Mouse (Mus musculus): ENCODE data around the gene Tha1. TPM values are rescaled to one million over a fixed set of nuclear protein-coding genes. Genes with fewer than 3 reads are reported as not detected.

Tha1 gene
- polyA plus RNA-seq (2015; fragmentation: Nextera tagmentation; extraction: Ambion mirVana), result 1.4 and 1.9 TPM in 2 replicates

DNA sequence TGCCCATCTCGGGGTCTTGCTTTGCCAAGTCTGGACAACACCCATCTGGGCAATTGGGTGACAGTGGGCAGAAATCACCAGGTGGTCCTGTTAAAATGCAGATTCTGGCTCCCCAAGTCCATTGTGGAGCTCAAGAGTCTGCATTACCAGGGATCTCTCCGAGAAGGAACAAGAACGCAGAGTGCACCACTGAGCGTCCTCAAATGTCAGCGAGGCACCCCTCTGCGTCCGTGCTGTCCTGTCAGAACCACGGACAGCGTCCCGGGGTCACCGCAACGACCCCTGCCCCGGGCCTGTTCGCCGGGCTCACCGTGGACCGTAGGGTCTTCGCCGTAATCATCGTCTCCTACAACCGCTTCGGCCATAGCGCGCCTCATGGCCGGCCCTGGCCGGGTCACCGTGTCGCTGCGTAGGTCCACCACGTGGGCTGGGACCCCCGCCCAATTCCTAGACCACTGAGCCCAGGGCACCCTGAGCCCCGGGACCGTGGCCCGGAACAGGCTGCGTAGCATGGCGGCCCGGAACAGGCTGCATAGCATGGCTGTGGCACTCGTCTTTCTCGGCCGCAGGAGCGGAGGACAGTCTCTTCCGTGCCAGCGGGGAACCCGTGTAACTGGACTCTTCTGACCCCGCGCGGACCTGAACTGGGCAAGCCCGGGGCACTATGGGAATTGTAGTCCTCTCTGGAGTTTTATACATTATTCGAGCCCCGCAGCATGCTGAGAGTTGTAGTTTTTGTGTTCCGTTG, at the start of gene Tha1:
Tha1 (minus strand) TSS at position 621 of the 748 bp plus-strand sequence.
- 2% methylated on average over 51 of the region's 51 CpGs for WGBS (ENCODE audit: insufficient replicate concordance)
- H3K36me3 ChIP-seq, result no peaks in the 10 kb centered on the region
- DNase-seq (no peak), ATAC-seq (ENCODE audit: low read depth) (peak; percentile 50)
- peak within 1 kb of the TSS; percentile 74 for H3K4me2 ChIP-seq
- peaks cover 43% of the 10 kb centered on the region for H3K4me1 ChIP-seq (replicated peaks)
- no peaks in the 10 kb centered on the region for H3K9me3 ChIP-seq (replicated peaks)
- H3K27me3 ChIP-seq, result peaks cover 31% of the 10 kb centered on the region
- H3K9ac ChIP-seq, result peak within 1 kb of the TSS; percentile 61
- H3K27ac ChIP-seq, result no peak within 1 kb of the TSS
- peak within 1 kb of the TSS; percentile 62 for H3K4me3 ChIP-seq (replicated peaks)

DNA sequence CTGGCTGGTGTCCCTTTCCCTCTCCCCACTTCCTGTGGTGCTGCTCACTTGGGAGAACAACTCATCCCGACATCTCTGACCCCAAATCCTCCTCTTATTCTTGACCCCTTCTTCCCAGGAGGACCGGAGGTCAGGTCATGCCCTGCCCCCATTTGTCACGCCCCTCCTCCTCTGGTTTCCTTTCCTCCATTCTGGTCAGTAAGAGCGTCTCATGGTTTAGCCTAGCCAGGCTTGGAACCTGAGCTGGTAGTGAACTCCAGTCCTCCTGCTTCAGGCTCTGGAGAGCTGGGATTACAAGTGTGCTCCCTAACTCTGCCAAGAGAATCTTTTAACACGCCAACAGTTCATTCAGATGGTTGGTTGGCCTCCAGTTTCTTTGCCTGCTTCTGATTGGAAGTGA, 45.9 kb upstream of the Tha1 start:
- Histone ChIP-seq H3K4me2 (no peak overlapping the region), H3K27ac (no peak overlapping the region; the same call in 1 of the 2 replicates), H3K9me3 (replicated peaks) (peaks cover 9% of the 10 kb centered on the region), H3K36me3 (no peaks in the 10 kb centered on the region), H3K9ac (no peak overlapping the region), H3K27me3 (peaks cover 12% of the 10 kb centered on the region; the same call in 1 of the 2 replicates), H3K4me3 (replicated peaks) (no peak overlapping the region), H3K4me1 (replicated peaks) (peaks cover 22% of the 10 kb centered on the region)
- DNase-seq (no peak), ATAC-seq (ENCODE audit: low read depth) (no peak)
- WGBS (ENCODE audit: insufficient replicate concordance), result 24% methylated on average over 5 of the region's 5 CpGs

DNA sequence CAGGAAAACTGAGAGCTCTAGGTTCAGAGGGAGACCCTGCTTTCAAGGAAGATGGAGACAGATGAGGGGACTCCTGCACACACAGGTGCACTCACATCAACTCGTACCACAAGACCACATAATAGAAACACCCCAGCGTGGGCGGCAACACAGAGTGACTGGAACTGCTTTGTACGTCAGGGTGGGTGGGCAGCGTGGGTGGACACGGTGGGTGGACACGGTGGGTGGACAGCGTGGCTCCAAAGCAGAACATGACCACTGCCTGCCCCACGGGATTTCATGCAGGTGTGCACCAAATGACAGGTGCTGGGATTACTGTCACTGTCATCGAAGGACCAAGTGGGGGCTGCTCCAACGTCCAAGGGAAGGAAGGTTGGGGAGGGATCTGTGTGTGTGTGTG, 45.3 kb upstream of the Tha1 start:
- Histone ChIP-seq H3K4me1 (replicated peaks) (peaks cover 29% of the 10 kb centered on the region), H3K4me2 (no peak overlapping the region), H3K27me3 (peaks cover 12% of the 10 kb centered on the region; the same call in 1 of the 2 replicates), H3K4me3 (replicated peaks) (no peak overlapping the region), H3K9me3 (replicated peaks) (peaks cover 9% of the 10 kb centered on the region), H3K27ac (no peak overlapping the region), H3K36me3 (no peaks in the 10 kb centered on the region), H3K9ac (no peak overlapping the region)
- DNase-seq, result no peak
- no peak for ATAC-seq (ENCODE audit: low read depth)
- 65% methylated on average over 11 of the region's 11 CpGs for WGBS (ENCODE audit: insufficient replicate concordance)

DNA sequence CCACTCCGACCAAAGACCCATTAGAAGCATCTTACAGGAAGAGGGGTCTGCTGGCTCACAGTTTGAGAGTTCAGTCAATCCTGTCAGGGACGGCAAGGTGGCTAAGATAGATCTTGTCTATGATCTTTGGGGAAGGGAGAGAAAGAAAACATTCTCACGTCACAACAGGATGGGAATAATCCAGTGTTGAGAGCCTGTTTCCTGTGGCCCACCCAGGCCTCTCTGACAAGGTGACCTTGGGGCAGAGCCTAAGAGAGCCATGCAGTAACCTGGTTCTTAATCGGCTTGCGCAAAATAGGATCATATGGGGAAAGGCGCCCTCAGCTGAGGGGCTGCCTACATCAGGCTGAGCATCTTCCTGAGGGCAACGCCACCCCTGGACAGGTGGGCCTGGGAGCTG, 42.6 kb upstream of the Tha1 start:
- Histone ChIP-seq H3K4me1 (replicated peaks) (peaks cover 48% of the 10 kb centered on the region), H3K27ac (no peak overlapping the region), H3K9ac (no peak overlapping the region), H3K9me3 (replicated peaks) (peaks cover 9% of the 10 kb centered on the region), H3K27me3 (peaks cover 14% of the 10 kb centered on the region; the same call in 1 of the 2 replicates), H3K4me2 (no peak overlapping the region), H3K36me3 (no peaks in the 10 kb centered on the region), H3K4me3 (replicated peaks) (no peak overlapping the region)
- DNase-seq (no peak), ATAC-seq (ENCODE audit: low read depth) (no peak)
- WGBS (ENCODE audit: insufficient replicate concordance), result 90% methylated on average over 7 of the region's 7 CpGs

DNA sequence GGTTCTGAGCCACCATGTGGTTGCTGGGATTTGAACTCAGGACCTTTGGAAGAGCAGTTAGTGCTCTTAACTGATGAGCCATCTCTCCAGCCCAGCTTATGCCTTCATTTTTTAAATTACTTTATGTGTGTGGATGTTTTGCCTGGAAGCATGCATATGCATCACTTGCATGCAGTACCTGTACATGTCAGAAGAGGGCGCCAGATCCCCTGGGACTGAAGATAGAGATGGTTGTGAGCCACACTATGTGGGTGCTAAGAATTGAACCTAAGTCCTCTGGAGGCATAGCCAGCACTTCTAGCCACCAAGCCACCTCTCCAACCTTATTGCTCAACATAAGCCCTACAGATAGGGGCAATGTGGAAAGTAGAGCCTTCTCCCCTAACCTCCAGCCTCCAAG, 42.1 kb upstream of the Tha1 start:
- Histone ChIP-seq H3K36me3 (no peaks in the 10 kb centered on the region), H3K4me3 (replicated peaks) (no peak overlapping the region), H3K27ac (no peak overlapping the region), H3K27me3 (peaks cover 14% of the 10 kb centered on the region; the same call in 1 of the 2 replicates), H3K4me2 (no peak overlapping the region), H3K9me3 (replicated peaks) (peaks cover 9% of the 10 kb centered on the region), H3K4me1 (replicated peaks) (peaks cover 48% of the 10 kb centered on the region), H3K9ac (no peak overlapping the region)
- ATAC-seq (ENCODE audit: low read depth) (no peak), DNase-seq (no peak)
- WGBS (ENCODE audit: insufficient replicate concordance), result 47% methylated on average over 1 of the region's 1 CpGs

DNA sequence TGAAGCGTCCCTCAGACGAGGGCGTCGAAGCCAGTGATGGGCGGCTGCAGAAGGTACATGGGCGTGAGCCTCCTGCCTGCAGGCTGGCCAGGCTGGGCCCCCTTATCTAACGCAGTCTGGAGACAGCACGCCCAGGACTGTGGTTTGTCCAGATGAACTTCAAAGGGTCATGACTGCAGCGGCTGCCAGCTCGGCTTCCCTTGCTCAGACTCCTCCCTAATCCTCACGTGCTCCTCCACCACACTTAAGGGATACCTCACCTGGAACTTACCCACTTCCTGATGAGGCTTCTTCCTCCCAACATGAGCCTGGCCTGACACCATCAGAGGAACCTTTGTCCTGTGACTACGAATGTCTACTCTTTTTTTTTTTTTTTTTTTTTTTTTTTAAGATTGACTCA, 41.2 kb upstream of the Tha1 start:
- Histone ChIP-seq H3K4me1 (replicated peaks) (peaks cover 48% of the 10 kb centered on the region), H3K27ac (peak overlapping the region; percentile 85), H3K4me2 (peak overlapping the region; percentile 47), H3K27me3 (peaks cover 14% of the 10 kb centered on the region; the same call in 1 of the 2 replicates), H3K4me3 (replicated peaks) (0 out of 2 replicates have a peak overlapping the region, but pooled peaks have one; percentile 11), H3K36me3 (no peaks in the 10 kb centered on the region), H3K9me3 (replicated peaks) (peaks cover 9% of the 10 kb centered on the region), H3K9ac (peak overlapping the region; percentile 58)
- DNase-seq, result peak; percentile 77
- ATAC-seq (ENCODE audit: low read depth), result peak; percentile 96
- 11% methylated on average over 12 of the region's 12 CpGs for WGBS (ENCODE audit: insufficient replicate concordance)

GRCm38 (mm10) chr11:117912684-117913352, 39.5 kb upstream of the Tha1 start:
- H3K4me3 ChIP-seq (replicated peaks), result peak overlapping the region; percentile 24
- peak overlapping the region; percentile 47 for H3K4me2 ChIP-seq
- WGBS (ENCODE audit: insufficient replicate concordance), result 19% methylated on average over 13 of the region's 13 CpGs
- ATAC-seq (ENCODE audit: low read depth), result peak; percentile 73
- H3K27me3 ChIP-seq, result peaks cover 8% of the 10 kb centered on the region; the same call in 1 of the 2 replicates
- peaks cover 9% of the 10 kb centered on the region for H3K9me3 ChIP-seq (replicated peaks)
- peak overlapping the region; percentile 58 for H3K9ac ChIP-seq
- H3K4me1 ChIP-seq (replicated peaks), result peaks cover 41% of the 10 kb centered on the region
- no peaks in the 10 kb centered on the region for H3K36me3 ChIP-seq
- peak; percentile 67 for DNase-seq
- peak overlapping the region; percentile 85 for H3K27ac ChIP-seq

GRCm38 (mm10) chr11:117909337-117909736, 36.1 kb upstream of the Tha1 start:
- H3K4me3 ChIP-seq (replicated peaks), result no peak overlapping the region
- no peak overlapping the region for H3K9ac ChIP-seq
- no peak overlapping the region for H3K4me2 ChIP-seq
- peaks cover 27% of the 10 kb centered on the region for H3K4me1 ChIP-seq (replicated peaks)
- ATAC-seq (ENCODE audit: low read depth) (no peak), DNase-seq (no peak)
- WGBS (ENCODE audit: insufficient replicate concordance), result 50% methylated on average over 8 of the region's 8 CpGs
- peaks cover 7% of the 10 kb centered on the region; the same call in 1 of the 2 replicates for H3K27me3 ChIP-seq
- no peaks in the 10 kb centered on the region for H3K36me3 ChIP-seq
- no peaks in the 10 kb centered on the region for H3K9me3 ChIP-seq (replicated peaks)
- H3K27ac ChIP-seq, result no peak overlapping the region

GRCm38 (mm10) chr11:117904442-117904841, 31.2 kb upstream of the Tha1 start:
- Histone ChIP-seq H3K4me1 (replicated peaks) (no peaks in the 10 kb centered on the region), H3K9me3 (replicated peaks) (no peaks in the 10 kb centered on the region), H3K4me3 (replicated peaks) (no peak overlapping the region), H3K27ac (no peak overlapping the region), H3K4me2 (no peak overlapping the region), H3K36me3 (no peaks in the 10 kb centered on the region), H3K27me3 (no peaks in the 10 kb centered on the region), H3K9ac (no peak overlapping the region)
- no peak for DNase-seq
- WGBS (ENCODE audit: insufficient replicate concordance), result 57% methylated on average over 8 of the region's 8 CpGs
- no peak for ATAC-seq (ENCODE audit: low read depth)

DNA sequence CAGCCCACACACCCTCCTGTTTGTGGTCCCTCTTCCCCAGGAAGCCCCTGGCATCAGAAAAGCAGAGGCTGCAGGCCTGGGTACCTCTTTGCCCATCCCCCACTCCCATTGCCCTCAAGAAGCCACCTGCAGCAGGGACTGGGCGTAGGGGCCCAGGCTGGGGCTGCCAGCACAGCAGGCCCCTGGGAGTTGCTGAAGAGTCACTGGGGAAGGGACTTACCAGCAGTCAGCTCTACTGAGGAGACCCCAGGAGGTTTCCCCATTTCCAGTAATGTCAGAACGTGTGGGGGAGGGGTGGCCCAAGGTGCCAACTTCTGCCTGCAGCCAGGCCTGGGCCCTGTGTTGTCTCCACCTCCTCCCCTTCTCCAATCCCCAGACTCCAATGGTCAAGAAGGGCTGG, 29.0 kb upstream of the Tha1 start:
- Histone ChIP-seq H3K9ac (no peak overlapping the region), H3K36me3 (no peaks in the 10 kb centered on the region), H3K27me3 (no peaks in the 10 kb centered on the region), H3K27ac (no peak overlapping the region), H3K4me2 (no peak overlapping the region), H3K4me1 (replicated peaks) (no peaks in the 10 kb centered on the region), H3K9me3 (replicated peaks) (no peaks in the 10 kb centered on the region), H3K4me3 (replicated peaks) (no peak overlapping the region)
- DNase-seq (no peak), ATAC-seq (ENCODE audit: low read depth) (no peak)
- 60% methylated on average over 2 of the region's 2 CpGs for WGBS (ENCODE audit: insufficient replicate concordance)

DNA sequence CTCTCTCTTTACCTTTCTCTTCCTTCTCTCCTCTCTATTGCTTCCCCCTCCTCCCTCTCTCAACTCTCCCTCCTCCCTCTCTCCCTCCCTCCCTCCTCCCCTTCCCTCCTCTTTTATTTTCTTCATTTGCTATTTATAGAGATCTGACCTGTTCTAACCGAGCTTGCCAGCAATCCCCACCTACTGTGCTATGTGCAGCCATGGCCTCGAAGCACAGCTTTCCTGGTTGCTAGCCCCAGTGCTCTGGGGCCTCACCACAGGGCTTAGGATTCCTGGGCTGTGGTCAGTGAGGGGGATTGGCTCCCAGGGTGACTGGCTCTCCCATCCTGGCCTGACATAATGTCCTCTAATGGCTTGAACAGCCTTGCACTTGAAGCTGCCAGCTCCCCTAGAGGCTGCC, 23.3 kb upstream of the Tha1 start:
- Histone ChIP-seq H3K9me3 (replicated peaks) (no peaks in the 10 kb centered on the region), H3K9ac (no peak overlapping the region), H3K4me1 (replicated peaks) (no peaks in the 10 kb centered on the region), H3K36me3 (no peaks in the 10 kb centered on the region), H3K4me2 (no peak overlapping the region), H3K27ac (no peak overlapping the region), H3K4me3 (replicated peaks) (no peak overlapping the region), H3K27me3 (peaks cover 3% of the 10 kb centered on the region; the same call in 1 of the 2 replicates)
- DNase-seq, result no peak
- no peak for ATAC-seq (ENCODE audit: low read depth)
- WGBS (ENCODE audit: insufficient replicate concordance), result 36% methylated on average over 2 of the region's 2 CpGs
